Mouse (Mus musculus): Measurements from ENCODE around the gene 1110004F10Rik. TPM values are rescaled to one million over a fixed set of nuclear protein-coding genes. Genes with fewer than 3 reads are reported as not detected.

Gene 1110004F10Rik
- polyA plus RNA-seq, 2 experiments, result 187 to 283 TPM

- H3K9ac ChIP-seq (ENCODE audit: low read depth, low read length, severe bottlenecking), result no peak overlapping the region
- no peak overlapping the region for H3K27ac ChIP-seq (replicated peaks; ENCODE audit: low read depth, low read length)
- H3K27me3 ChIP-seq (ENCODE audit: control insufficient read depth, insufficient read depth, low read length), result no peaks in the 10 kb centered on the region
- no peaks in the 10 kb centered on the region for H3K9me3 ChIP-seq (ENCODE audit: control insufficient read depth, low read length)
- no peak for ATAC-seq (ENCODE audit: low FRiP score, low read depth)
- TF ChIP-seq POLR2A (IDR thresholded peaks at IDR 0.05; ENCODE audit: borderline replicate concordance, extremely low read depth, insufficient read depth, insufficient read length), result no peak
- no peak overlapping the region for H3K4me3 ChIP-seq (replicated peaks; ENCODE audit: low read length)
- no peak overlapping the region for H3K4me2 ChIP-seq (replicated peaks; ENCODE audit: low read depth, low read length, severe bottlenecking)
- no peak for DNase-seq (ENCODE audit: low spot score)
- 29% methylated on average over 12 of the region's 12 CpGs for WGBS
- H3K36me3 ChIP-seq (ENCODE audit: control insufficient read depth, insufficient read depth, low read length), result no peaks in the 10 kb centered on the region
- H3K4me1 ChIP-seq (ENCODE audit: control insufficient read depth, insufficient read depth, low read length), result no peaks in the 10 kb centered on the region
These were observed 76.2 kb downstream of the 1110004F10Rik start for GRCm38 (mm10) chr7:116115216-116115930.

- Histone ChIP-seq H3K4me2 (replicated peaks; ENCODE audit: low read depth, low read length, severe bottlenecking) (no peak overlapping the region), H3K9me3 (ENCODE audit: control insufficient read depth, low read length) (no peaks in the 10 kb centered on the region), H3K27me3 (ENCODE audit: control insufficient read depth, insufficient read depth, low read length) (no peaks in the 10 kb centered on the region), H3K4me1 (ENCODE audit: control insufficient read depth, insufficient read depth, low read length) (no peaks in the 10 kb centered on the region), H3K36me3 (ENCODE audit: control insufficient read depth, insufficient read depth, low read length) (no peaks in the 10 kb centered on the region), H3K4me3 (replicated peaks; ENCODE audit: low read length) (no peak overlapping the region), H3K27ac (replicated peaks; ENCODE audit: low read depth, low read length) (no peak overlapping the region), H3K9ac (ENCODE audit: low read depth, low read length, severe bottlenecking) (no peak overlapping the region)
- TF ChIP-seq POLR2A (IDR thresholded peaks at IDR 0.05; ENCODE audit: borderline replicate concordance, extremely low read depth, insufficient read depth, insufficient read length), result no peak
- no peak for DNase-seq (ENCODE audit: low spot score)
- ATAC-seq (ENCODE audit: low FRiP score, low read depth), result no peak
- WGBS, result 76% methylated on average over 2 of the region's 2 CpGs
These were observed 76.8 kb downstream of the 1110004F10Rik start for GRCm38 (mm10) chr7:116115991-116116390.

- WGBS, result 83% methylated on average over 1 of the region's 1 CpGs
- ATAC-seq (ENCODE audit: low FRiP score, low read depth) (no peak), DNase-seq (ENCODE audit: low spot score) (no peak)
- H3K27me3 ChIP-seq (ENCODE audit: control insufficient read depth, insufficient read depth, low read length), result no peaks in the 10 kb centered on the region
- H3K4me3 ChIP-seq (replicated peaks; ENCODE audit: low read length), result no peak overlapping the region
- TF ChIP-seq POLR2A (IDR thresholded peaks at IDR 0.05; ENCODE audit: borderline replicate concordance, extremely low read depth, insufficient read depth, insufficient read length), result no peak
- no peak overlapping the region for H3K27ac ChIP-seq (replicated peaks; ENCODE audit: low read depth, low read length)
- H3K9ac ChIP-seq (ENCODE audit: low read depth, low read length, severe bottlenecking), result no peak overlapping the region
- H3K9me3 ChIP-seq (ENCODE audit: control insufficient read depth, low read length), result no peaks in the 10 kb centered on the region
- H3K4me2 ChIP-seq (replicated peaks; ENCODE audit: low read depth, low read length, severe bottlenecking), result no peak overlapping the region
- H3K4me1 ChIP-seq (ENCODE audit: control insufficient read depth, insufficient read depth, low read length), result peaks cover 2% of the 10 kb centered on the region; the same call in 1 of the 2 replicates
- no peaks in the 10 kb centered on the region for H3K36me3 ChIP-seq (ENCODE audit: control insufficient read depth, insufficient read depth, low read length)
These were observed 80.2 kb downstream of the 1110004F10Rik start for GRCm38 (mm10) chr7:116119306-116119857.

GRCm38 (mm10) chr7:116120737-116121136 is 81.5 kb downstream of the 1110004F10Rik start:
- ATAC-seq (ENCODE audit: low FRiP score, low read depth) (no peak), DNase-seq (ENCODE audit: low spot score) (no peak)
- no peak for TF ChIP-seq POLR2A (IDR thresholded peaks at IDR 0.05; ENCODE audit: borderline replicate concordance, extremely low read depth, insufficient read depth, insufficient read length)
- H3K9ac ChIP-seq (ENCODE audit: low read depth, low read length, severe bottlenecking), result no peak overlapping the region
- H3K36me3 ChIP-seq (ENCODE audit: control insufficient read depth, insufficient read depth, low read length), result no peaks in the 10 kb centered on the region
- no peaks in the 10 kb centered on the region for H3K27me3 ChIP-seq (ENCODE audit: control insufficient read depth, insufficient read depth, low read length)
- H3K4me3 ChIP-seq (replicated peaks; ENCODE audit: low read length), result no peak overlapping the region
- no peaks in the 10 kb centered on the region for H3K9me3 ChIP-seq (ENCODE audit: control insufficient read depth, low read length)
- H3K27ac ChIP-seq (replicated peaks; ENCODE audit: low read depth, low read length), result no peak overlapping the region
- 85% methylated on average over 4 of the region's 4 CpGs for WGBS
- no peak overlapping the region for H3K4me2 ChIP-seq (replicated peaks; ENCODE audit: low read depth, low read length, severe bottlenecking)
- peaks cover 9% of the 10 kb centered on the region for H3K4me1 ChIP-seq (ENCODE audit: control insufficient read depth, insufficient read depth, low read length)

- 76% methylated on average over 11 of the region's 11 CpGs for WGBS
- DNase-seq (ENCODE audit: low spot score), result no peak
These were observed 82.0 kb downstream of the 1110004F10Rik start for GRCm38 (mm10) chr7:116121202-116121601.

More at GRCm38 (mm10) chr7:116121202-116121601, 82.0 kb downstream of the 1110004F10Rik start:
- Histone ChIP-seq H3K4me1 (ENCODE audit: control insufficient read depth, insufficient read depth, low read length) (peaks cover 9% of the 10 kb centered on the region), H3K36me3 (ENCODE audit: control insufficient read depth, insufficient read depth, low read length) (no peaks in the 10 kb centered on the region), H3K4me2 (replicated peaks; ENCODE audit: low read depth, low read length, severe bottlenecking) (no peak overlapping the region), H3K4me3 (replicated peaks; ENCODE audit: low read length) (no peak overlapping the region), H3K9ac (ENCODE audit: low read depth, low read length, severe bottlenecking) (no peak overlapping the region), H3K27ac (replicated peaks; ENCODE audit: low read depth, low read length) (no peak overlapping the region), H3K9me3 (ENCODE audit: control insufficient read depth, low read length) (no peaks in the 10 kb centered on the region), H3K27me3 (ENCODE audit: control insufficient read depth, insufficient read depth, low read length) (no peaks in the 10 kb centered on the region)
- no peak for TF ChIP-seq POLR2A (IDR thresholded peaks at IDR 0.05; ENCODE audit: borderline replicate concordance, extremely low read depth, insufficient read depth, insufficient read length)
- no peak for ATAC-seq (ENCODE audit: low FRiP score, low read depth)

Data from limb, embryonic 14.5 days (tissue).